Mouse (Mus musculus): ENCODE data around the gene Faah. TPM values are rescaled to one million over a fixed set of nuclear protein-coding genes. Genes with fewer than 3 reads are reported as not detected.

Faah gene
- total and polyA plus RNA-seq, 3 experiments = 10.8 to 22.2 TPM; not detected in 1

DNA sequence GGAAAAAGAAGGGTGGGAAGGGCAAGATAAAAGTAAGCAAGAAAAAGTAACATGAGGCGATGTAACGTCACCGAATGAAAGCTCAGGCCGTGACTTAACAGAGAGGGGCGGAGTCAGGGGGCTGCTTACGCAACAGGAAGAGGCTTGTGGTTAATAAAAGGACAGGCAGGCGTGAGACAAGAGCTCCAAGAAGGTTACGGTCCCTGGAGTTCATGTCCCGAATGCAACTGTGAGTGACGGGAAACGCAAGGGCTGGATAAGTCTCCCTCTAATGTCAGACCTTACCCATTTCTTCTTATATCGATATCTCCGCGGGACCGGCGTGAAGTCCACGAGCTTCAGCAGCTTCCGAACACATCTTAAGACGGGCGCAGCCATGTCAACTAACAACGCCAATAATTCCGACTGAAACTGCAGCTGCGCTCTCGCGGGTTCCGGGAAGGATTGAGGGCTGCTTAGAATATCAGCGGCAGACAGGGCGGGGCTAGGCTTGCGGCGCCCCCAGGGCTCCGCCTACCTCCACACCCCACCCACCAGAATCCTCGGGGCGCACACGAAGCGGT is 35.8 kb upstream of the Faah start, which contains the start of gene Nsun4 (continued):
- peak; percentile 91 for TF ChIP-seq SIN3A (IDR thresholded peaks at IDR 0.05; ENCODE audit: low read length)
- TF ChIP-seq CHD1 (IDR thresholded peaks at IDR 0.05; ENCODE audit: low read depth, low read length) = no peak
- TF ChIP-seq ELF1 (IDR thresholded peaks at IDR 0.05; ENCODE audit: low read depth, low read length) = peak; percentile 56
- no peak for TF ChIP-seq KAT2A (conservative IDR thresholded peaks at IDR 0.05; ENCODE audit: low read depth, low read length)
- TF ChIP-seq MYB (IDR thresholded peaks at IDR 0.05; ENCODE audit: low read depth, low read length) = no peak
- TF ChIP-seq TCF12 (IDR thresholded peaks at IDR 0.05; ENCODE audit: low read depth, low read length) = peak; percentile 79
- TF ChIP-seq E2F4 (IDR thresholded peaks at IDR 0.05; ENCODE audit: borderline replicate concordance, low read depth, low read length) = no peak
- TF ChIP-seq MYC (IDR thresholded peaks at IDR 0.05; ENCODE audit: low read depth, low read length) = peak; percentile 81
- peak; percentile 81 for TF ChIP-seq MAX (IDR thresholded peaks at IDR 0.05; ENCODE audit: low read length)
- peak; percentile 81 for TF ChIP-seq ETS1 (IDR thresholded peaks at IDR 0.05; ENCODE audit: low read depth, low read length)
- TF ChIP-seq POLR2AphosphoS2 (IDR thresholded peaks at IDR 0.05; ENCODE audit: low read length) = peak; percentile 96
- TF ChIP-seq ZKSCAN1 (IDR thresholded peaks at IDR 0.05; ENCODE audit: low read depth, low read length) = no peak
- no peak for TF ChIP-seq MEF2A (IDR thresholded peaks at IDR 0.05; ENCODE audit: extremely low read depth, insufficient replicate concordance, low read depth, low read length, poor library complexity, severe bottlenecking)
- TF ChIP-seq NELFE (IDR thresholded peaks at IDR 0.05; ENCODE audit: low read depth, low read length) = peak; percentile 97
- peak; percentile 47; the same call in 1 of the 2 replicates for TF ChIP-seq NRF1 (IDR thresholded peaks at IDR 0.05; ENCODE audit: insufficient read depth, low read depth, low read length, poor library complexity, severe bottlenecking)
- TF ChIP-seq POLR2A (IDR thresholded peaks at IDR 0.05; ENCODE audit: control insufficient read depth in 1 of 2, insufficient read depth in 1 of 2, low read depth in 1 of 2, low read length in 2 of 2, poor library complexity in 1 of 2) = peak; percentile 95 to 99
- no peak for TF ChIP-seq USF2 (IDR thresholded peaks at IDR 0.05; ENCODE audit: borderline replicate concordance in 1 of 2, insufficient read depth in 1 of 2, low read depth in 1 of 2, low read length in 2 of 2)
- TF ChIP-seq POLR2AphosphoS5 (IDR thresholded peaks at IDR 0.05; ENCODE audit: borderline replicate concordance, low read depth, low read length) = peak; percentile 65; the same call in 1 of the 2 replicates
- TF ChIP-seq GABPA (IDR thresholded peaks at IDR 0.05; ENCODE audit: low read depth, low read length) = peak; percentile 66; the same call in 1 of the 2 replicates
- no peak for TF ChIP-seq SMC3 (IDR thresholded peaks at IDR 0.05; ENCODE audit: low read depth, low read length)
- no peak for TF ChIP-seq TAL1 (IDR thresholded peaks at IDR 0.05; ENCODE audit: low read length)

DNA sequence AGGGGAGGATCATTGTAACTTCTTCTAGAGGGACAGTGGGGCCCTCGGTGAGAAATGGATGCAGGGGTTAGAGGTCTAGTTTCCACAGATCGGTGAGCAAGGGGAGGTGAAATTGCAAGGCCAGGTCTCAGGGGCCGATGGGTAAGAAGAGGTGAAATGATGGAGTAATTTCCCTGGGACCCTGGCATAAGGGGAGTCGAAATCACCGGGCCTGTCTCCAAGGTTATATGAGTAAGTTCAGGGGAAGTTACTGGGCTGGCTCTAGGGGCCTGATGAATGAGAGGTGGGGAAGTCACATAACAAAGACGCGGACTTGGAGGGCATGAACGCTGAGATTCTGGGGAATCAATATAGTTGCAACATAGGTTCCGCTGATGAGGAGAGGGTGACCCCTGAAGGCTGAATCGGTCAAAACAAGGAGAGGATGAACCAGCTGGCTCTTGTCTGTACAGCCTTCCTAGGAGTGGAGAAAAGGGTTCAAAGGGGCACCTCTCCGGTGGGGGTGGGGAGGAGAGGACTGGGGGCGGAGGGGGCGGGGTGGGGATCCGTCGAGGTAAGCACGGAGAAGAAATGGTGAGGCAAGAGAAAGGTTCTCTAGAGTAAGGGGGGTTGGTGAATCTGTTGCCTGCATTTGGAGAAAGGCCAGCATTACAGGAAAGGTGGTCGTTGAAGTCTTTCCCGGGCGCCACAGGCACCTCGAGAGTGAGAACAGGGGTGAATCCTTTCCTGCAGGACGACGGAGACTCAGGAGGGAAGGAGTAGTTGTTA is 35.0 kb upstream of the Faah start:
- peak overlapping the region; percentile 96 for H3K27ac ChIP-seq (ENCODE audit: control insufficient read depth, low read depth, low read length)
- H3K36me3 ChIP-seq (ENCODE audit: control insufficient read depth in 1 of 2, insufficient read depth in 2 of 2, low read length in 2 of 2) = peaks cover 0 to 11% of the 10 kb centered on the region in 2 experiments; a peak in 2 of 4 replicates
- H3K9ac ChIP-seq (ENCODE audit: control insufficient read depth, low read depth, low read length, poor library complexity, severe bottlenecking) = peak overlapping the region; percentile 81
- TF ChIP-seq RAD21 (IDR thresholded peaks at IDR 0.05; ENCODE audit: low read depth, low read length) (peak; percentile 40), E2F4 (IDR thresholded peaks at IDR 0.05; ENCODE audit: borderline replicate concordance, low read depth, low read length) (no peak), CTCF (IDR thresholded peaks at IDR 0.05 in 2 of 3, conservative IDR thresholded peaks at IDR 0.05 in 1 of 3; ENCODE audit: control insufficient read depth in 1 of 3, insufficient read depth in 1 of 3, low read depth in 2 of 3, low read length in 3 of 3, poor library complexity in 1 of 3, severe bottlenecking in 1 of 3) (peak in 1 of 3 experiments; percentile 44; a peak in 3 of 6 replicates), SMC3 (IDR thresholded peaks at IDR 0.05; ENCODE audit: low read depth, low read length) (0 out of 2 replicates have a peak, but pooled peaks have one; percentile 22), GATA1 (IDR thresholded peaks at IDR 0.05; ENCODE audit: low read depth, low read length) (no peak)
- H3K9me3 ChIP-seq (replicated peaks; ENCODE audit: insufficient read depth, low read length) = no peaks in the 10 kb centered on the region
- H3K27me3 ChIP-seq (ENCODE audit: control insufficient read depth in 1 of 2, insufficient read depth in 2 of 2, low read length in 2 of 2) = no peaks in the 10 kb centered on the region
- H3K79me2 ChIP-seq (ENCODE audit: control insufficient read depth, insufficient read depth, low read length, poor library complexity) = no peaks in the 10 kb centered on the region; the same call in 1 of the 2 replicates
- H3K4me3 ChIP-seq (ENCODE audit: control insufficient read depth in 1 of 2, insufficient read depth in 1 of 2, low read depth in 2 of 2, low read length in 2 of 2) = peak overlapping the region; percentile 64 to 81
- H3K4me1 ChIP-seq (ENCODE audit: control insufficient read depth in 1 of 2, insufficient read depth in 2 of 2, low read length in 2 of 2) = peaks cover 13 to 14% of the 10 kb centered on the region in 2 experiments
- DNase-seq (ENCODE audit: low read depth, low spot score) = peak; percentile 40
